In the genomic region with DNA sequence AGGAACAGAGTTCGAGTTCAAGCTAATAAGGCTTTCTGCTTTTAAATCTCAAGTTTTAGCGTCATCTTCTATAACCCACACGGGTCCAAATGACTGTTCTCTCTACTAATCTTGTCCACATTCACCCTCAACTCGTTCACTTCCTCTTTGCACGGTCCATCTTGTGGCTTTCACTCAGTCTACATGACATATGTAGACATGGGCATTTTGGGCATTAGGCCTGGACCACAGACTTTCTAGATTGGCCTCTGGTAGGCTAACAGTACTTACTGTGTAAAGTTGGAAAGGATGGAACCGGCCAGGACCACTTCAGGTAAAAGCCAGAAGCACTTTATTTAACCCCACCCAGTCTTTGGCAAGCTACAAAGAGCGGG, we compare ENCODE assay signal across 9 mouse cellular contexts. TPM values are rescaled to one million over a fixed set of nuclear protein-coding genes. Genes with fewer than 3 reads are reported as not detected.
A peak's percentile ranks its signal among the peaks of the same experiment; 100 is the strongest.
DNase-seq lines count a peak whose midpoint lies in the region; ATAC-seq and TF ChIP-seq lines count a peak whose summit lies in the region.
"Had no signal": no experiment of that assay in that cellular context is flagged by ENCODE, and none has a peak within 500 bp of the region (broad histone marks: within the 10 kb centered on the region; RNA-seq: fewer than 3 reads in every experiment).

No protein-coding gene starts in this region.

- TF ChIP-seq EP300 in lung, postnatal 0 days (IDR thresholded peaks at IDR 0.05), result 0 out of 2 replicates have a peak, but pooled peaks have one; percentile 10

- H3K36me3 ChIP-seq in forebrain, postnatal 0 days (ENCODE audit: insufficient read depth), result no peaks in the 10 kb centered on the region
- H3K36me3 ChIP-seq in forebrain, embryonic 14.5 days (ENCODE audit: control insufficient read depth, insufficient read depth, low read length), result no peaks in the 10 kb centered on the region
- H3K36me3 ChIP-seq in lung, postnatal 0 days (ENCODE audit: insufficient read depth, low read length), result no peaks in the 10 kb centered on the region
- no peaks in the 10 kb centered on the region for H3K36me3 ChIP-seq in liver, embryonic 12.5 days
- H3K36me3 ChIP-seq in neural tube, embryonic 13.5 days, result no peaks in the 10 kb centered on the region
- H3K36me3 ChIP-seq: limb, embryonic 15.5 days had no signal

- H3K4me1 ChIP-seq in forebrain, postnatal 0 days (ENCODE audit: insufficient read depth), result peaks cover 6% of the 10 kb centered on the region; the same call in 1 of the 2 replicates
- peaks cover 10% of the 10 kb centered on the region for H3K4me1 ChIP-seq in forebrain, embryonic 14.5 days (ENCODE audit: control insufficient read depth, insufficient read depth, low read length)
- peaks cover 7% of the 10 kb centered on the region; the same call in 1 of the 2 replicates for H3K4me1 ChIP-seq in lung, postnatal 0 days (ENCODE audit: insufficient read depth, low read depth, low read length)
- H3K4me1 ChIP-seq in liver, embryonic 12.5 days, result peaks cover 30% of the 10 kb centered on the region
- H3K4me1 ChIP-seq in neural tube, embryonic 13.5 days (replicated peaks), result peaks cover 27% of the 10 kb centered on the region

- H3K27me3 ChIP-seq in forebrain, postnatal 0 days (ENCODE audit: insufficient read depth, low read length), result peaks cover 11% of the 10 kb centered on the region
- peaks cover 12% of the 10 kb centered on the region; the same call in 1 of the 2 replicates for H3K27me3 ChIP-seq in forebrain, embryonic 14.5 days (replicated peaks; ENCODE audit: control insufficient read depth, insufficient read depth, low read length)
- no peaks in the 10 kb centered on the region for H3K27me3 ChIP-seq in lung, postnatal 0 days (replicated peaks; ENCODE audit: insufficient read depth, low read length)
- H3K27me3 ChIP-seq in liver, embryonic 12.5 days (replicated peaks), result peaks cover 72% of the 10 kb centered on the region
- H3K27me3 ChIP-seq in neural tube, embryonic 13.5 days, result peaks cover 25% of the 10 kb centered on the region

- WGBS in forebrain, postnatal 0 days, result 67% methylated on average over 7 of the region's 7 CpGs
- 65% methylated on average over 7 of the region's 7 CpGs for WGBS in forebrain, embryonic 14.5 days
- WGBS in lung, postnatal 0 days, result 54% methylated on average over 7 of the region's 7 CpGs
- 32% methylated on average over 7 of the region's 7 CpGs for WGBS in liver, embryonic 12.5 days (ENCODE audit: insufficient replicate concordance)
- 74% methylated on average over 7 of the region's 7 CpGs for WGBS in neural tube, embryonic 13.5 days

- peak; percentile 31 for DNase-seq in forebrain, postnatal 0 days
- no peak for DNase-seq in forebrain, embryonic 14.5 days (ENCODE audit: low spot score)
- no peak for DNase-seq in lung, postnatal 0 days (ENCODE audit: low spot score)
- no peak for DNase-seq in lung, adult 18-20 months
- DNase-seq in right cerebral cortex, adult 2 months (ENCODE audit: low spot score in 2 of 2), result no peak

- no peak for ATAC-seq in forebrain, postnatal 0 days
- ATAC-seq in forebrain, embryonic 14.5 days, result no peak; the same call in 1 of the 2 replicates
- ATAC-seq in lung, postnatal 0 days, result no peak
- ATAC-seq in liver, embryonic 12.5 days, result peak; percentile 15; the same call in 1 of the 2 replicates
- peak; percentile 10 for ATAC-seq in neural tube, embryonic 13.5 days (ENCODE audit: low read depth)
- ATAC-seq in megakaryocyte-erythroid progenitor cell, adult 5-6 weeks (replicated peaks; ENCODE audit: low FRiP score, low TSS enrichment, poor library complexity, severe bottlenecking), result no peak

- H3K9ac ChIP-seq in forebrain, postnatal 0 days, result no peak overlapping the region
- H3K9ac ChIP-seq in forebrain, embryonic 14.5 days (ENCODE audit: low read length), result no peak overlapping the region
- no peak overlapping the region for H3K9ac ChIP-seq in lung, postnatal 0 days (replicated peaks; ENCODE audit: low read depth)
- H3K9ac ChIP-seq in liver, embryonic 12.5 days, result no peak overlapping the region
- H3K9ac ChIP-seq in neural tube, embryonic 13.5 days, result no peak overlapping the region

- H3K4me3 ChIP-seq in forebrain, postnatal 0 days (ENCODE audit: low read depth, low read length), result no peak overlapping the region
- H3K4me3 ChIP-seq in forebrain, embryonic 14.5 days (ENCODE audit: low read depth, low read length), result no peak overlapping the region
- no peak overlapping the region for H3K4me3 ChIP-seq in lung, postnatal 0 days (ENCODE audit: low read depth, low read length)
- peak overlapping the region; percentile 71; the same call in 1 of the 2 replicates for H3K4me3 ChIP-seq in liver, embryonic 12.5 days
- no peak overlapping the region for H3K4me3 ChIP-seq in neural tube, embryonic 13.5 days

- no peak overlapping the region for H3K27ac ChIP-seq in forebrain, postnatal 0 days (ENCODE audit: low read depth, low read length)
- H3K27ac ChIP-seq in forebrain, embryonic 14.5 days (ENCODE audit: low read depth, low read length), result no peak overlapping the region
- H3K27ac ChIP-seq in lung, postnatal 0 days (ENCODE audit: low read length), result no peak overlapping the region
- no peak overlapping the region for H3K27ac ChIP-seq in liver, embryonic 12.5 days
- no peak overlapping the region for H3K27ac ChIP-seq in neural tube, embryonic 13.5 days (replicated peaks)

- TF ChIP-seq CTCF in forebrain, postnatal 0 days (IDR thresholded peaks at IDR 0.05; ENCODE audit: low read depth), result no peak
- no peak for TF ChIP-seq CTCF in lung, postnatal 0 days (IDR thresholded peaks at IDR 0.05)

- no peaks in the 10 kb centered on the region for H3K9me3 ChIP-seq in forebrain, postnatal 0 days (ENCODE audit: low read length)
- no peaks in the 10 kb centered on the region for H3K9me3 ChIP-seq in forebrain, embryonic 14.5 days (replicated peaks; ENCODE audit: control insufficient read depth, low read length)
- H3K9me3 ChIP-seq in lung, postnatal 0 days (ENCODE audit: low read length), result no peaks in the 10 kb centered on the region
- H3K9me3 ChIP-seq in liver, embryonic 12.5 days (replicated peaks), result no peaks in the 10 kb centered on the region
- H3K9me3 ChIP-seq in neural tube, embryonic 13.5 days, result no peaks in the 10 kb centered on the region
- H3K9me3 ChIP-seq: limb, embryonic 15.5 days had no signal

- no peak overlapping the region for H3K4me2 ChIP-seq in forebrain, postnatal 0 days (ENCODE audit: low read depth)
- H3K4me2 ChIP-seq in forebrain, embryonic 14.5 days (ENCODE audit: low read length), result no peak overlapping the region
- H3K4me2 ChIP-seq in lung, postnatal 0 days (replicated peaks; ENCODE audit: low read depth, low read length), result no peak overlapping the region
- peak overlapping the region; percentile 97 for H3K4me2 ChIP-seq in liver, embryonic 12.5 days
- no peak overlapping the region for H3K4me2 ChIP-seq in neural tube, embryonic 13.5 days

RNA-seq across cellular contexts. Expression of gene Arid5a, which starts 0.4 kb away (rescaled TPM):
- total RNA-seq in forebrain, postnatal 0 days (2014; rRNA removed), result 3.9 and 9.8 TPM in 2 replicates
- 2.2 and 3.4 TPM in 2 replicates for polyA plus RNA-seq in forebrain, postnatal 0 days (2015; fragmentation: Nextera tagmentation; extraction: Ambion mirVana)
- polyA plus RNA-seq in forebrain, embryonic 14.5 days (2014; fragmentation: Nextera tagmentation; extraction: Ambion mirVana), result 1.8 and 2.0 TPM in 2 replicates
- 14.9 and 15.3 TPM in 2 replicates for polyA plus RNA-seq in lung, postnatal 0 days (2015; fragmentation: Nextera tagmentation; extraction: Ambion mirVana)
- 2.3 and 3.4 TPM in 2 replicates for polyA plus RNA-seq in liver, embryonic 12.5 days (2016; fragmentation: Nextera tagmentation; extraction: Ambion mirVana)
- polyA plus RNA-seq in neural tube, embryonic 13.5 days (2015; fragmentation: Nextera tagmentation; extraction: Ambion mirVana), result 4.4 and 5.0 TPM in 2 replicates
- total RNA-seq in megakaryocyte-erythroid progenitor cell, adult 5-6 weeks (2014; fragmentation: Nextera tagmentation), result 6.0 and 7.6 TPM in 2 replicates
- 3.2 and 4.3 TPM in 2 replicates for total RNA-seq in megakaryocyte-erythroid progenitor cell, adult 5-6 weeks (2017)

RNA-seq across cellular contexts. Expression of gene Neurl3, which starts 32.6 kb away (rescaled TPM):
- 0.43 and 0.54 TPM in 2 replicates for total RNA-seq in forebrain, postnatal 0 days (2014; rRNA removed)
- polyA plus RNA-seq in forebrain, postnatal 0 days (2015; fragmentation: Nextera tagmentation; extraction: Ambion mirVana), result 0.53 and 0.85 TPM in 2 replicates
- polyA plus RNA-seq in forebrain, embryonic 14.5 days (2014; fragmentation: Nextera tagmentation; extraction: Ambion mirVana), result 0.32 and 0.51 TPM in 2 replicates
- polyA plus RNA-seq in lung, postnatal 0 days (2015; fragmentation: Nextera tagmentation; extraction: Ambion mirVana), result 12.7 and 15.9 TPM in 2 replicates
- 3.4 and 3.7 TPM in 2 replicates for polyA plus RNA-seq in liver, embryonic 12.5 days (2016; fragmentation: Nextera tagmentation; extraction: Ambion mirVana)
- 1.0 TPM in 2 replicates for polyA plus RNA-seq in neural tube, embryonic 13.5 days (2015; fragmentation: Nextera tagmentation; extraction: Ambion mirVana)
- total RNA-seq in megakaryocyte-erythroid progenitor cell, adult 5-6 weeks (2014; fragmentation: Nextera tagmentation), result 5.4 and 5.5 TPM in 2 replicates
- total RNA-seq in megakaryocyte-erythroid progenitor cell, adult 5-6 weeks (2017), result 7.4 and 7.8 TPM in 2 replicates

Comparison
In these comparisons a context has a peak if more than half of its experiments do, and no peak if none do; other contexts are left out.
1. ATAC-seq: peak in liver, embryonic 12.5 days (single experiment) and neural tube, embryonic 13.5 days (single experiment); none in forebrain, postnatal 0 days (single experiment), forebrain, embryonic 14.5 days (single experiment), lung, postnatal 0 days (single experiment) and megakaryocyte-erythroid progenitor cell, adult 5-6 weeks (single experiment).